Mouse (Mus musculus) spleen, adult 2 months (tissue): ENCODE data around the gene 5730596B20Rik.

Source experiments
- CTCF ChIP-seq: fragments of 200-500 bp; IDR thresholded peaks from 2 replicates; pipeline ENCODE4 v1.5.1; 2011; ENCODE audit warnings: mild to moderate bottlenecking, inconsistent platforms; ENCODE audit not compliant: insufficient read depth, insufficient read length, insufficient replicate concordance; ENCODE audit errors: extremely low read depth
- POLR2A ChIP-seq: fragments of 200-500 bp; IDR thresholded peaks from 2 replicates; pipeline ENCODE4 v1.6.1; 2011; ENCODE audit warnings: low read depth, low read length, inconsistent platforms

DNA sequence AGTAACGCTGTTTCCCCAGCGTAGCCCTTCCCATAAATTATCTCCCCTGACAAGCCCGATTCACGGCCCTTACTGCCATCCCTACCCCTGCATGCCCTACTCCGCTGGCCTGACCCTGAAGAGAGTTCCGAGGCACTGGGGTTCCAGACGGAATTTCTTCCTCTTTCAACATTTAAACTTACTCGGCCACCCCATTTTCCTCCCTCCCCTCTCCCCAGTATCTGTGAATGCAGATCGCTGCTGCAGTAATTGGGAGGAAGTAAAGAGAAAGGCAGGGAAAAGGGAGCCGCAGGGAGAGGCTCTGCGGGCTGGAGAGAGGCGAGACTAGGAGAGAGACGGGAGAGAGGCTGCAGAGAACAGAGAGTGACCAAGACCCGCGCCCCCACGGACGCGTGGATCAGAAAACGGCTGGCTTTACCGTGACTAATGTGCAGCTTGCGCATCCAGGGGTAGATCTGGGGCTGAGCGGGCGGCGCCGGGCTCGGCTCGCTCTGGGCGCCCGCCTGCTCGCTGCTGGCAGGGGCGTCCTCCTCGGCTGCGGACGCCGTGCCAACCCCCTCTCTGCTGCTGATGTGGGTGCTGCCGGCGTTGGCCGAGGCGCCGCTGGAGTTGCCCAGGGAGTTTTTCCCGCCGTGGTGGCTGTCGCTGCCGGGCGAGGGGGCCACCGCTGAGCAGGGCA lies 26.2 kb downstream of the 5730596B20Rik start:
- TF ChIP-seq POLR2A: no peak
- no peak for TF ChIP-seq CTCF
